Mouse (Mus musculus) olfactory bulb, adult 2 months (tissue): ENCODE data around the gene Capn13. TPM values are rescaled to one million over a fixed set of nuclear protein-coding genes. Genes with fewer than 3 reads are reported as not detected.
"Not testable (repeated sequence)": the region's sequence is repeated elsewhere in the genome, so short reads cannot be mapped to it uniquely, and the experiment has no call there.

Experiments used
- H3K27ac ChIP-seq: fragments of 200-500 bp; 2 replicates; pipeline ENCODE4 v1.5.1; 2012; ENCODE audit warnings: low read depth, low read length; ENCODE audit not compliant: insufficient read depth
- H3K4me1 ChIP-seq: fragments of 200-500 bp; 2 replicates; pipeline ENCODE4 v1.6.1; 2012; ENCODE audit warnings: low read length; ENCODE audit not compliant: control insufficient read depth, insufficient read depth
- H3K4me3 ChIP-seq: fragments of 200-500 bp; 2 replicates; pipeline ENCODE4 v1.5.1; 2012; ENCODE audit warnings: mild to moderate bottlenecking, low read depth, low read length, moderate library complexity; ENCODE audit not compliant: insufficient read depth
- CTCF ChIP-seq: fragments of 200-500 bp; IDR thresholded peaks from 2 replicates; pipeline ENCODE4 v1.5.1; 2012; ENCODE audit warnings: low read depth, mild to moderate bottlenecking, low read length, moderate library complexity; ENCODE audit not compliant: insufficient read depth
- POLR2A ChIP-seq: fragments of 200-500 bp; IDR thresholded peaks from 2 replicates; pipeline ENCODE4 v1.6.1; 2012; ENCODE audit warnings: mild to moderate bottlenecking, low read depth, low read length, moderate library complexity; ENCODE audit not compliant: insufficient read depth
- WGBS: fragments of 180-500 bp; shearing (Covaris S2); methylation state at CpG from one replicate; pipeline ENCODE4 v1.1.7; 2018; 5-methylcytosine and 5-hydroxymethylcytosine counted together
- polyA plus RNA-seq: library from polyadenylated mRNA; stranded (reverse); fragments of >200 nt; gene quantifications from 2 replicates; pipeline ENCODE4 v1.2.4, GENCODE M21; 2012; ENCODE audit warnings: low replicate concordance; ENCODE audit not compliant: missing spikeins, insufficient read depth, insufficient read length

Gene Capn13
- polyA plus RNA-seq, 1 experiment, result not detected

- TF ChIP-seq CTCF (no peak), POLR2A (no peak)
- H3K4me1 ChIP-seq, result peaks cover 17% of the 10 kb centered on the region
- H3K4me3 ChIP-seq, result no peak overlapping the region
- WGBS, result 75% methylated on average over 15 of the region's 15 CpGs
- peak overlapping the region; percentile 38 for H3K27ac ChIP-seq
Measured at GRCm38 (mm10) chr17:73270871-73271796, 129.5 kb downstream of the Capn13 start.

- 47% methylated on average over 8 of the region's 8 CpGs for WGBS
- Histone ChIP-seq H3K4me3 (no peak overlapping the region), H3K4me1 (peaks cover 10% of the 10 kb centered on the region), H3K27ac (peak overlapping the region; percentile 53)
- TF ChIP-seq CTCF (no peak), POLR2A (no peak)
Measured at GRCm38 (mm10) chr17:73263077-73263501, 137.6 kb downstream of the Capn13 start.

GRCm38 (mm10) chr17:73262558-73262957 is 138.1 kb downstream of the Capn13 start:
- Histone ChIP-seq H3K4me3 (no peak overlapping the region), H3K27ac (peak overlapping the region; percentile 53), H3K4me1 (peaks cover 10% of the 10 kb centered on the region)
- 82% methylated on average over 2 of the region's 2 CpGs for WGBS
- TF ChIP-seq CTCF (no peak), POLR2A (no peak)

GRCm38 (mm10) chr17:73259258-73259657 is 141.4 kb downstream of the Capn13 start:
- H3K27ac ChIP-seq, result not testable (repeated sequence)
- H3K4me1 ChIP-seq, result peaks cover 10% of the 10 kb centered on the region
- WGBS, result 97% methylated on average over 5 of the region's 5 CpGs

GRCm38 (mm10) chr17:73258620-73259019 is 142.0 kb downstream of the Capn13 start:
- WGBS, result 47% methylated on average over 12 of the region's 12 CpGs
- Histone ChIP-seq H3K4me1 (peaks cover 10% of the 10 kb centered on the region), H3K27ac (no peak overlapping the region), H3K4me3 (no peak overlapping the region)
- TF ChIP-seq CTCF, result no peak
- no peak for TF ChIP-seq POLR2A

More at GRCm38 (mm10) chr17:73259258-73259657, 141.4 kb downstream of the Capn13 start:
- H3K4me3 ChIP-seq, result not testable (repeated sequence)
